Mouse (Mus musculus) ovary, postnatal 10 days (tissue): ENCODE data around the gene Blm.

Experiments
- DNase-seq: peaks from one replicate; pipeline ENCODE4 v3.0.0; 2022; ENCODE audit warnings: low spot score

Gene Blm

GRCm38 (mm10) chr7:80460892-80461291, 74.0 kb downstream of the Blm start:
- DNase-seq, result no peak

- no peak for DNase-seq
Measured at GRCm38 (mm10) chr7:80460199-80460598, 74.7 kb downstream of the Blm start.

GRCm38 (mm10) chr7:80457831-80458343, 77.0 kb downstream of the Blm start:
- DNase-seq, result no peak

- DNase-seq, result no peak
Measured at GRCm38 (mm10) chr7:80457241-80457640, 77.7 kb downstream of the Blm start.

- no peak for DNase-seq
Measured at GRCm38 (mm10) chr7:80456327-80456726, 78.6 kb downstream of the Blm start.

- no peak for DNase-seq
Measured at GRCm38 (mm10) chr7:80455505-80456160, 79.3 kb downstream of the Blm start.

GRCm38 (mm10) chr7:80454786-80455185, 80.1 kb downstream of the Blm start:
- DNase-seq, result no peak

- no peak for DNase-seq
Measured at GRCm38 (mm10) chr7:80453997-80454396, 80.9 kb downstream of the Blm start.

- no peak for DNase-seq
Measured at GRCm38 (mm10) chr7:80453121-80453520, 81.8 kb downstream of the Blm start.

GRCm38 (mm10) chr7:80452241-80452640, 82.7 kb downstream of the Blm start:
- no peak for DNase-seq

- DNase-seq, result no peak
Measured at GRCm38 (mm10) chr7:80451550-80452232, 83.2 kb downstream of the Blm start.

- no peak for DNase-seq
Measured at GRCm38 (mm10) chr7:80450354-80450753, 84.6 kb downstream of the Blm start.

GRCm38 (mm10) chr7:80449620-80450091, 85.3 kb downstream of the Blm start:
- no peak for DNase-seq

- no peak for DNase-seq
Measured at GRCm38 (mm10) chr7:80447336-80447735, 87.6 kb downstream of the Blm start.

- no peak for DNase-seq
Measured at GRCm38 (mm10) chr7:80446221-80446878, 88.6 kb downstream of the Blm start.

GRCm38 (mm10) chr7:80445492-80445891, 89.4 kb downstream of the Blm start:
- DNase-seq, result no peak

- no peak for DNase-seq
Measured at GRCm38 (mm10) chr7:80444401-80445249, 90.3 kb downstream of the Blm start.

- DNase-seq, result no peak
Measured at GRCm38 (mm10) chr7:80443124-80443523, 91.8 kb downstream of the Blm start.

GRCm38 (mm10) chr7:80441986-80442904, 92.7 kb downstream of the Blm start:
- DNase-seq, result no peak

GRCm38 (mm10) chr7:80440685-80441084, 94.2 kb downstream of the Blm start:
- DNase-seq, result no peak
